Mouse (Mus musculus) left cerebral cortex, postnatal 10 days (tissue): Measurements from ENCODE around the gene Myo1d. TPM values are rescaled to one million over a fixed set of nuclear protein-coding genes. Genes with fewer than 3 reads are reported as not detected.

Experiments used
- DNase-seq, 2 experiments: peaks; one replicate each; pipeline ENCODE4 v3.0.0; 2021 to 2022; ENCODE audit warnings: low spot score in 2 of 2, mixed read lengths in 1 of 2; ENCODE audit errors: extremely low spot score in 1 of 2
- intact Hi-C: fragments of 180-260 bp; cut with DNase I; formaldehyde crosslinking; loops from one replicate; pipeline ENCODE4 v1.15.1; 2025
- total RNA-seq, 2 experiments: library from RNA; stranded (reverse); gene quantifications; 2 replicates each; pipeline ENCODE4 v1.2.3; 2021

Gene Myo1d
- 1 to 10 TPM; 3.1 TPM for total RNA-seq

DNA sequence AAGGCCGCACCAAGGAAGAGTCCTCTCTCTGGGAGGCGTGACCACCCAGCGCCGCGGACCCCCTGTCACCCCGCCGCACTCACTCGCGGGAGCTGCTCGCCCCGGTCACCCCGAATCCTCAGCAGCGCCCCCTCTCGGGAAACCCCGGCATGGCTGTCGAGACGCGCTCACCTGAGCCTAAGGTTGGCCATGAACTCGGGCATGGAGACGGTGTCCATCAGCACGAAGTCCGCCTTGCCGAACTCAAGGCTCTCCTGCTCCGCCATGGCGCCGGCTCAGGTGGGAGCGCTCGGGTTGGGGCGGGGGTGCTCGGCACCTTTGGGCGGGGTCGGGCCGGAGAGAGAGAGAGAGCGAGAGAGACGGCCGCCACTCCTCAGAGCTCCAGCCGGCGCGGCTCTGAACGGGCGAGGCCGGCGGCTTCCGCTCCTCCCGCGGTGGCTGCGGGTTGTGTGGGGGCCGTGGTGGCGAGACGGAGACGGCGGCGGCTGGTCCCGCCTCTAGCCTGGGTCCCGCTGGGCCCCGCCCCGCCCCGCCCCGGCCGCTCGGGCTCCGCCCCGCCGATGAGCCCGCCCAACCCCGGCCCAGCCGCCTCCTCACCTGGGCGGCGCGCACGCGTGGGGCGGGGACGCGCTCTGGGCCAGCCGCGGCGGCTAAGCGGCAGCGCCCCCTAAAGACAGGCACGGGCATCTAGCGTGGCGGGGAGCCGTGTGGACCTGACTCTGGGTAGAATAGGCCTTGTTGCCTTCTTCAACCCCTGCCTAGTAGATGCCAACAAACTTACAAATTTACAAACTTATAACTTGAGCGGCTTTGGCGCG, at the start of gene Myo1d:
Gene Myo1d (minus strand): TSS at position 499 of the 818 bp plus-strand sequence.
- DNase-seq: peak; percentile 47 to 91
- intact Hi-C loops: no loop called here

DNA sequence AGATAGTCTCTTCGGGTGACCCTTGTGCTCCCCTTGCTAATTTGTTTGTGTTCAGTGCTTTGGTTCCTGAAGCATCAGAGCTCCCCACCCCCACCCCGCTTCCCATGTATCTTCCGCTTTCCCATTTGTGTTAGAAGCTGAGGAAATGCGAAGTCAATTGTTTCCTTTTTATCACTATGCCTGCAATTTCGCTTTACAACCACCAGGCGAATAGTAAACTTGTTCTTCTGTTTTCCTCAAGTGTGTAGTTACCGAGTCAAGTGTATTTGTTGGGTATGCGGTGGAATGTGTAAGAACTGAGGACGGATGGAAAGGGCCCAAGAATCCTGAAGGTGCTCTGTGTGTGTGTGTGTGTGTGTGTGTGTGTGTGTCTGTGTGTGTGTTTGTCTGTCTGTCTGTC, 42.0 kb upstream of the Myo1d start:
- no peak for DNase-seq
- intact Hi-C loops: loop anchor here (2.0 to 5.0 kb wide), 2 partner anchors 331 to 791 kb away; no protein-coding TSS in a partner anchor

- DNase-seq: peak; percentile 34 to 60
- intact Hi-C loops: loop anchor here (2.0 to 5.0 kb wide), 2 partner anchors 331 to 792 kb away; no protein-coding TSS in a partner anchor
These were observed 41.5 kb upstream of the Myo1d start for GRCm38 (mm10) chr11:80821296-80821695.

DNA sequence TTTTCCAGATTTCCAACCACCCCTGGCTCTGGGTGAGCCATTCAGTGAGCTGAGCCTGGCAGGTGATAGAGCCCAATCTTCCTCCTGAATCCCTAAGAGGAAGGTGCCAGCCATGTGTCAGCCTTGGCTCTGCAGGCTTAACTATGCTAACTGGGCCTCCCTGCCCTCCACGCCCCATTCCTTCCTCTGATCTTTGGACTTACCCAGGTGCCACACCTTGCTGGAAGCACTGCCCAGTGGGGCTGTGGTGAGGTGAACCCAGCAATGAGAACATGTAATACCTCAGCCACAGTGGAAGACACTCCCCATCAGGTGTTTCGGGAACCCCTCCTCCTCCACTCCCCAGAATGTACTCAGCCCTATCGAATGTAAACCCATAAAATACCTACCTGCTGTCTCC, 40.3 kb upstream of the Myo1d start:
- intact Hi-C loops: loop anchor here (2.0 to 5.0 kb wide), 2 partner anchors 332 to 793 kb away; no protein-coding TSS in a partner anchor

DNA sequence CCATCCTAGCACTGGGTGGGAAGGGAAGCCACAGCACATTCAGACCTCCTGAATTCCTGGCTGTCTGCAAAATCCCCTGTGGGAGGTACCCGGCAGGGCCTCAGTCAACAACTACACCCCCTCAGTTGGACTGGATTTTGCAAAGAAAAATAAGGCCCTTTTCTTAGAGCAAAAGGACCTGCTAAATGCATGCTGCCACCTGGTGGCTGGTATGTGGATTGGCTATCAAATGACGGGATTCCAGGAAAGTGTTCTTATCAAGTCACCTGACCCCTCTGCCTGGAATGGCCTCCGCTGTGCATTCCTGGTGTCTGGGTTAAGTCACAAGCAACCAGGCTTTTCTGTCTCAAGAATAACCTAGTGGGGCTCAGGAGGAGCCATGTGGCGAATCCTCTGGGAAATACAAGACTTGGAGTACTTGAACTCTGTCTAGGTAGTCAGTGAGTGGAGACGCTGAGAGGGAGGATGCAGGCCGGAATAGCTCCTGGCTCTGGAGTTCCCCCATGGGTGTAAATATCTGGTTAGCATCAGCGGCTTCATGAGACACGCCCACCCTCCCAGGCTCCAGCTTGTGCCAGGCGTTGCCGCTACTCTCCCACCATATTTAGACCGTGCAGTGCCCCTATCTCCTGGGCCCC, 38.4 kb upstream of the Myo1d start:
- intact Hi-C loops: loop anchor here (2.0 kb wide), 1 partner anchor 121 kb away; no protein-coding TSS in a partner anchor
- DNase-seq: peak; percentile 71 to 75

More for the DNA sequence above, 40.3 kb upstream of the Myo1d start:
- no peak for DNase-seq

DNA sequence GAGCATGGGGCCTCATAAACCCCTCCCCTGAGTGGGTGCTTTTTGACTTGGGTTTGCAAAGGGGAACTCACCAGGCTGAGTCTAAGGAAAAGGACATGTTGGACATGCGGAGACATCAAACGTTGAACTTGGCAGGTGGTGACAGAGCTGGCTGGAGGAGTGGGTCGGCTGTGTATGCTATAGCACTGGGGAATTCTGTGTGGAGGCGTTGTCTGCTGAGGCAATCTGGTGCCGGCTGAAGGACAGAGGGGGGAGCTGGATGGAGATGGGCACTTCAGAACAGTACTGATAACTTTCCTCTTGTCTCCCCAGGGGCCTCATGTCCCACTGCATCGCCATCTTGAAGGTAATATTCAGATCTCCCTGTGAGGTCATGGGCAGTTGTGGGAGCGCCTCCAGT, 35.5 kb upstream of the Myo1d start:
- DNase-seq: no peak
- intact Hi-C loops: no loop called here

GRCm38 (mm10) chr11:80811156-80811555, 31.3 kb upstream of the Myo1d start:
- intact Hi-C loops: no loop called here
- DNase-seq: no peak

- peak in 1 of 2 experiments; percentile 44 for DNase-seq
- intact Hi-C loops: no loop called here
These were observed 30.4 kb upstream of the Myo1d start, which contains the start of gene Tmem98 for GRCm38 (mm10) chr11:80809993-80810821. Gene Tmem98 (plus strand): TSS chr11:80810175.

- intact Hi-C loops: no loop called here
- DNase-seq: no peak
These were observed 29.8 kb upstream of the Myo1d start for GRCm38 (mm10) chr11:80809666-80809992.

- intact Hi-C loops: no loop called here
- no peak for DNase-seq
These were observed 28.8 kb upstream of the Myo1d start for GRCm38 (mm10) chr11:80808551-80809070.

GRCm38 (mm10) chr11:80802706-80803105, 22.9 kb upstream of the Myo1d start:
- peak in 1 of 2 experiments; percentile 47 for DNase-seq
- intact Hi-C loops: no loop called here

GRCm38 (mm10) chr11:80799979-80800378, 20.2 kb upstream of the Myo1d start:
- intact Hi-C loops: no loop called here

DNA sequence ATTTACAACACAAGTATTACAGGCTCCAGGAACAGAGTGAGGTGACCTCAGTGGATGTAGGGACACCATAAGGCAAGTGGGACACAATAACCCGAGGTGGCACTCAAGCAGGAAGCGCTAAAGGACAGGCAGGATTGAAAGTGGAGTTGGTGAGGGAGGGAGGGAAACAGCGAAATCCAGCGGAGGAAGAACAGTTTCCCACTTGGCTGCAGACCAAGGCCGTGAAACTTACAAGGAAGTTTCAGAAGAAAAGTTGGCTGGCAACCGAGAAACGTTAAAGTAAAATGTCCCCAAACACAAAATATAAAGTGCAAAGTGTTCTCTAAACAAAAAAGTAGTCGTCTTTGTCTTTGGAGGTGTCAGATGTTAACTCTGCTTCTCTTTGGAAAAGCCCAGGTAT, 15.6 kb upstream of the Myo1d start:
- DNase-seq: no peak
- intact Hi-C loops: no loop called here

More at GRCm38 (mm10) chr11:80799979-80800378, 20.2 kb upstream of the Myo1d start:
- DNase-seq: no peak

DNA sequence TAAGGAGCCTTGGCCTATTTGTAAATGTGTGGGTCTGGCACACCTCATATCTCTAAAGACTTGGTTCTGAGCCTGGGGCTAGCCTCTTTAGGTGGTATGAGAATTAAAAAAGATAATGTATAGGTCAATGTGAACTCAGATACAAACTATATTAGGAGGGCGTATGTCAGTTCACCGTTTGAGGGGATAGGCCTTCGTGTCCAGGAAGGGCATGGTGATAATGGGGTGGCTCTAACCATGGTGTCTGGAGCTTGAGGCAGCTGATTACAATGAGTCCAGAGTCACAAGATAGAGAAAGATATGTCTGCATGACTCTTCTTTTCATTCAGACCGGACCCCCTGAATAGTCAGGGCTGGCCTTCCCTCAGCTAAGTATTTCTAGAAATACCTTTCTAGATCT, 14.5 kb upstream of the Myo1d start:
- intact Hi-C loops: no loop called here
- DNase-seq: no peak

- intact Hi-C loops: no loop called here
- DNase-seq: no peak
These were observed 13.6 kb upstream of the Myo1d start for GRCm38 (mm10) chr11:80793386-80793785.

- no peak for DNase-seq
- intact Hi-C loops: no loop called here
These were observed 12.0 kb upstream of the Myo1d start for GRCm38 (mm10) chr11:80791677-80792432.

DNA sequence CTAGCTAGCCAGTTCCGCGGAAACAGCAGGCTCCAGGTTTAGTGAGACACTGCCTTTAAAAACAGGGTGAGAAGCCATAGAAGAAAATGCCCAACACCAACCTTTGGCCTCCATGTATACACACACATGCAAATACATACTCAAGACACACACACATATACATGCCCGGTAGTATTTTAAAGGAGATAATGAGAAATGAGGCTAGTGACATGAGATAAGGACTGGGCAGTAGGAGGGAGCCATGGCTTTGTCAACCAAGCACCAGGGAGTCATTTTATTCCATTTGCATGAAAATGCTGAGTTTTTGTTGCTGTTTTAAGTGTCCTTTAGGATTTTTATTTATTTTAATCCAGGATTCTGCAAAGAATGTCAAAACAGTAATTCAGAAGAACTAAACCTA, 10.6 kb upstream of the Myo1d start:
- intact Hi-C loops: no loop called here
- no peak for DNase-seq

GRCm38 (mm10) chr11:80789647-80790240, 9.9 kb upstream of the Myo1d start:
- intact Hi-C loops: no loop called here
- no peak for DNase-seq
